Mouse (Mus musculus) kidney, postnatal 36 days (tissue): Measurements from ENCODE around the gene 4933402J07Rik.

Source experiments
- DNase-seq, 2 experiments: peaks; one replicate each; pipeline ENCODE4 v3.0.0; 2021 to 2022; ENCODE audit warnings: mixed read lengths in 2 of 2

Gene 4933402J07Rik

GRCm38 (mm10) chr8:87629656-87630055 lies 66.0 kb downstream of the 4933402J07Rik start:
- DNase-seq = no peak

GRCm38 (mm10) chr8:87631776-87632175 lies 68.1 kb downstream of the 4933402J07Rik start:
- DNase-seq = no peak

- peak; percentile 7 to 17 for DNase-seq
These were observed 72.6 kb downstream of the 4933402J07Rik start for GRCm38 (mm10) chr8:87636226-87636742.
